Mouse (Mus musculus) ZHBTc4 (cell line): ENCODE data around the gene Schip1.
A peak's percentile ranks its signal among the peaks of the same experiment; 100 is the strongest.

Experiments used
- DNase-seq: peaks from one replicate; pipeline ENCODE4 v3.0.0-alpha.2; 2011; ENCODE audit warnings: low read depth, low spot score

Schip1 gene

GRCm38 (mm10) chr3:68583771-68584511 is 519.3 kb downstream of the Schip1 start:
- no peak for DNase-seq

DNA sequence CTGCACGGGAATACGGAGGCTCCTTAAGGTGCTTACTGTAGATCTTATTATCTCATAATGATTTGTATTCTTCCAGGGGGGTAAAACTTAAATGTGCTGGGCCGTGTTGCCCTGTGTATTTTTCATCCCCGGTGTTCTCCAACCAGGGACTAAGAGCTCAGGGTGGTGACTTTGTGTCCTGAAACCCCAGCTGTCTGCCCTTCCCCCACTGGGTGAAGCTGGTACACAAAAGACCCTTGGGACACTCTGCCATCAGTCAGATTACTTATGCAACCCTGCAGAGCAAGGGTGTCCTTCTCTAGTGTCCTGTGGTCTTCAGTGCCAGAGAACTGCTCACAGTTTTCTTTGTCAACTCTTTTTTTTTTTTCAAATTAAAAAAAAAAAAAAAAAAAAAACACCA is 520.6 kb downstream of the Schip1 start:
- no peak for DNase-seq

DNA sequence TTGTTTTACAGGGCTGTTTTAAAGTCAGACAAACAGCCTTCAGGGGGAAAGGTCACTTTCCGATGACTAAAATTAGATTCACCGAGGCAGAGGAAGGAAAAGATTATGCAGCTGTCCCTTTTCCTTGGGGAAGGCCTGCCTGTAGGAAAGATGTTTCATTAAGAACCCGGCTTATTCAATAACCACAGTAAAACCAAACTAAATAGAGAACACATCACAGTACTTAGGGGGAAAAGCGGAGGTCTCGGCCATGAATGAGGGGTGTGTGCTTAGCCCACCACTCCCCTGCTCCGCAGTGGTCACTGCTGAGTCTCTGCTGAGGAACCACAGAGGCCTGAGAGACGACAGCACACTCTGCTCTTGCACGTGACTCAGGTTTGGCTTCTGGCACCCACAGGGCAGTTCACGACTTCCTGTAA is 522.1 kb downstream of the Schip1 start:
- no peak for DNase-seq

DNA sequence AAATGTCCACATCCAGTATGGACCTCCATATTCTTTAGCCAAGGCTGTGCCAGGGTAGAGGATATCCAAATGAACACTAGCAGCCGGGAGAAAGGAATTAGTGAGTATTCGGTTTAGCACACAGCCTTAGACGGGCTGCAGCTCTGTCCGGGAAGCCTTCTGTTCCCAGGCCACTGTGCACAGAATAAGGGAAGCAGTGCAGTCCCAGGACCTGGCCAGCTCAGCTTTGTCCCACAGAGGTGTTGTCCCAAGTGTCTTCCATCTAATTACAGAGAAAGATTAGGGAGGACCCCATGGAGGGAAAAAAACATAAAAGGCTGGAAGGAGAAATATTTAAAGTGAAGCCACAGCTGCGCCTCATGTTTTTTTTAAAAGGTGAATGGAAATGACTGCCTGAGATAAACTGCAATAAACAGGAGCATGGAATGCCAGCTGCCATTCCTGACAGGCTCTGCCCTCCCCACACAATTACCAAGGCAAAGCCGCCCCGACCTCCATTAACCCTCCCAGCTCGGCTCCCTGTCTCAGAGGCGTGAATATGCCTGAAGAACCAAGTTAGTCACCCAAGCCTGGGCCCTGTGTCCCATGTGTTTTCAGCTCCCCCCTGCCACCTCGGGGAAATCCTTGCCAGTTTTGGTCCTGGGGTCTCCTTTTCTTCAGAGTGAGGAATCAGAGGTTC is 523.1 kb downstream of the Schip1 start:
- DNase-seq, result no peak

- no peak for DNase-seq
Measured at GRCm38 (mm10) chr3:68589220-68589840, 524.7 kb downstream of the Schip1 start.

DNA sequence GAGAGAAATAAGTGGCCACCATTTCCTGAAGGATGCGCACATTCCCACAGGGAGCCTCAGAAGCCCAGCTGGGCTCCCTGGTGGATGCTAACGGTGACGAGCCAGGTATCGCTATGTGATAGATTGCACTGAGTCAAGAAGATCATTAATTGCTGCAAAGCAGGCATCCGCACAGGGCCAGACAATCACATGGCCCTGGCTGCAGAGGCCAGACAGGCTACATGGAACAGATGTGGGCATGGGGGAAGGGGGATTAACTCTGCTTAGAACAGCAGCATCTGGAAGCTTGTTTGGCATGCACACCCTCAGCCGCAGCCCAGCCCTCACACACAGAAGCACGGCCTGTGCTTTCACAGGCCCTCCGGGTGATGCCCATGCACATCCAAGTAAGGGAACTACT is 525.8 kb downstream of the Schip1 start:
- DNase-seq, result no peak

DNA sequence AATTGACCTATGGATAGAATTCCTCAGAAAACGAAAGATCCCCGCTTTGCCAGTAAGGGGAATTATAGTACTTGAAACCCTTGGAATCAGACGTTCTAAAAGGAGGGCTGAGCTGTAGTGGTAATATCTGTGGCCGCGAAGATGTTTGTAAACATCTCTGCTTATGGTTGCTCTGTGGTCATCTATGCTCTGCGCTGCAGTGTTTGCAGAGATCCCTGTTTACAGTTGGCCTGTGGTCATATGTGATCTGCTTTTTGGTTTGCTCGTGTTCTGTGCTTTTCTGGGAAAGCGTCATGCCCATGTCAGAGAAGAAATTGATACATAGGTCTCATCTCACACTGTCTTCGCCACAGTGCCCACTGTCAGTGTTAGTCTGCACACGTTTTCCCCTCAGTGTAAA is 528.0 kb downstream of the Schip1 start:
- no peak for DNase-seq

- no peak for DNase-seq
Measured at GRCm38 (mm10) chr3:68593073-68593867, 528.7 kb downstream of the Schip1 start.

DNA sequence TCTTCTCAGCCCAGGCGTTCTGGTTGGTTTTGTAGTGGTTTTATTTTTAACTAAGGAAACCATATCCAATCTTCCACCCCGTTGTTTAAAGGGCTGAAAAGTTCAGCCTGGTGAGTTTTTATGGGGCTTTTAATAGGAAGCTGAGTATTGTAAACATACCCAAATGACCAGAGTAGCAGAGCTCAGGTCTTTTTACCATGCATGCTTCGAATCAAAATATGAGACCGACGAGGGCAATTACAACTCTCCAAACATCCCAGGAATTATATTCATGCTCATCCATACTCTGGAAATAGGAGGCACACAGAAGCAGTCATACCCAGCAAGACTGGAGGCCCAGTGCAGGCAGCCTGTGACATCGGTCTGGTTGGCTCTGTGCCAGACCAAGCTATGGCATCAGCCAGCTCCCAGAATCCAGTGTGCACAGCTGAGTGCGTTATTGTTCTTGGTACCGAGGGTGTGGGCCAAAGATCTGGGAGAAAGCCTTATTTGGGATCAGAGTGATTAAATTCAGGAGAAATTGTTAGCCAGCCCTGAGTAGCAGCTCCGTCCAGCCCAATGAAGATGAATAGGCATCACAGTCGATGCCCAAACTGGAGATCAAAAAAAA is 530.8 kb downstream of the Schip1 start:
- no peak for DNase-seq

GRCm38 (mm10) chr3:68596938-68597337 is 532.3 kb downstream of the Schip1 start:
- no peak for DNase-seq

DNA sequence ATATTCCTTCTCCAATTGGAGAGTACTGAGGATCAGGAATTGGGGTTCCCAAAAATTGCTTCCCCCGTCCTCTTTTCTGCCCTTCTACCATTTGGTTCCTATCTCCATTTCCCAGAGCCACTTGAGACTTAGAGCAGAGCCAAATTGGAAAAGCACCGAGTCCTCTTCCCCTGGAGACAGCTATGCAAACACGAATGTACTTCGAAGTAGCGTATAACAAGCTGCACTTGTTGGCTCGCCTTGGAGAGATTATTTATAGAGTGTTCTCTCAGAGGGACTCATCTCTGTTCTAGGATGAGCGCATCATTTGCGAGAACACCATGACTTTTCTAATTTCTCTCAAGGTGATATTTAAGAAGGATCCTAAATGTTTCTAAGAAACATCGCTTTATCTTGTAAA is 538.3 kb downstream of the Schip1 start:
- no peak for DNase-seq

- no peak for DNase-seq
Measured at GRCm38 (mm10) chr3:68604467-68604866, 539.9 kb downstream of the Schip1 start.

DNA sequence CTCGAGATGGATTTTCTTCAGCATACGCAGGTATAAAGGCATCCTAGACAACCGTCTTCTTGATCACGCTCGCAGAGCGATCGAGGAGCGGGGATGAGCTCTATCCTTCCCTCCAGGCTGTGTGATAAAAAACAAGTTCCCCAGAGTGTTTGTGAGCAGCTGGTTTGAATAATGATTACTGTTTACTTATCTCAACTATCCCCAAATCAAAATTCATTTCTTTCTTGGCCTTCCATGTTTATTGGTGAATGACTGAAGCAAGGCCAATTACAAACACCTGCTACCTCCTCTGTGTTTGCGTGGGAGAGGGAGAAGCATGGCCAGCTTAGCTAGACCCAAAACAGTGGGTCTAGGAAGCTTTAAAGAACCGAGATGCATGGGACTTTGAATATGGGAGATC is 540.4 kb downstream of the Schip1 start:
- DNase-seq, result no peak

DNA sequence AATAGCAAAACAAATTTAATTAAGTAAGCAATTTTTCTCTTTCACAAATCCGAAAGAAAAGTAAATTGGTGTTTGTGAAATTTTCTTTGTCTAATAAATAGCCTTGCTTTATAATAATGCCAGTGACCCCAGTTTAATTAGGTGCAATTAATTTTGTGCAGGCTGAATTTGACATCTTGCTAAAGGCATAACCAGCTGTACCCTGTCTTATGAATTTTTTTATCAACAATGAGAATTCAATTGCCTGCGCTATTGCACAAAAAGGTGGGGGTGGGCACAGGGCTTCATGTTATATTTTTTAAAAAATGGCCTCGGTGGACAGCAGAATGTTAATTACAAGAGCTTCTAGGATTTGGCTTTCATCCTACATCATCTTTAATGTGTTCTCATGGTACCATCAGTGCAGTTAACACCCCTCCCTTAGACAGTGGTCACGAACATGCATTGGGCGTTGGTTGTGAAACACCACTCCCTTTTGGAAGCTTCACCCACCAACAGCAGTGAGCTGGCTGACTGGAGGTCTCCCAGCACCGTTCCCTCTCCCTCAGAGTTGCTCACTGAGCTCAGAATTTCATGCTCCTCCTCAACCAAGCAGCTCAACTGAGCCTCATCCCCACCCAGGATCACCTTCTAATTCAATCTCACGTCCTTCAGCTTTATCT is 541.5 kb downstream of the Schip1 start:
- DNase-seq, result no peak

DNA sequence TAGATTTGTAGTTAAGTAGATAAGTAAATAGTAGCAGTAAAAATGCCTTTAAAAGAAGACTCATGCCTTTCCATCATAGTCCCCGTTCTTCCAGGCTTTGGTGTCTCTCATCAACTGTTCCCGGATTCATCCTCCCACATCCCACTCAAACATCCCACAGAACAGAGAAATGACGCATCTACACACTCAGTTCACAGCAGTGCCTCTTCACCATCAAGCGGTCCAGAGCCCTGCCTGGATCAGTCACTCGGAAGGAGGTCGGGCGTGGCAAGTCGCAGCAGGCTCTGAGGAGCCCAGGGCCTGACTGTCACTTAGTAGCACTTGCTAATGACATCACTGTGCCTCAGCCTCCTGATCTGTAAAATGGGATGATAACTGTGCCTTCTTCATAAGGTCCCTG is 542.1 kb downstream of the Schip1 start:
- DNase-seq, result peak; percentile 22

DNA sequence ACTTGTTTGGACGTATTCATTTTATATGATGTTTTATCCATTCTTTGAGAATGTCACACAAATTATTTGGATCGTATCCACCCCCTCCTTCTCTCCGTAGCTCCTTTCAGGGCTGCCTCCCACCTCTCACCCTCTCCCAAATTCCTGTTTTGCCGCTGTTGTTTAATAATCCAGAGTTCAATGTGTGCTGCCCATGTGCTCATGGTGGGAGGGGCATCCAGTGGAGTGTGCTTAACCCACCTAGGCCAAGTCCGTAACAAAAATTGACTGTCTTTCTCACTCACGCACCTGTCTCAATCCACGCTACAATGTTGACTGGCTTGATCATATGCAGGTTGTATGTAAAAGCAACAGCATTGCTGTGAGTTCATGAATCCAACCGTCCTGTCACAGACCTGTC is 542.7 kb downstream of the Schip1 start:
- no peak for DNase-seq

DNA sequence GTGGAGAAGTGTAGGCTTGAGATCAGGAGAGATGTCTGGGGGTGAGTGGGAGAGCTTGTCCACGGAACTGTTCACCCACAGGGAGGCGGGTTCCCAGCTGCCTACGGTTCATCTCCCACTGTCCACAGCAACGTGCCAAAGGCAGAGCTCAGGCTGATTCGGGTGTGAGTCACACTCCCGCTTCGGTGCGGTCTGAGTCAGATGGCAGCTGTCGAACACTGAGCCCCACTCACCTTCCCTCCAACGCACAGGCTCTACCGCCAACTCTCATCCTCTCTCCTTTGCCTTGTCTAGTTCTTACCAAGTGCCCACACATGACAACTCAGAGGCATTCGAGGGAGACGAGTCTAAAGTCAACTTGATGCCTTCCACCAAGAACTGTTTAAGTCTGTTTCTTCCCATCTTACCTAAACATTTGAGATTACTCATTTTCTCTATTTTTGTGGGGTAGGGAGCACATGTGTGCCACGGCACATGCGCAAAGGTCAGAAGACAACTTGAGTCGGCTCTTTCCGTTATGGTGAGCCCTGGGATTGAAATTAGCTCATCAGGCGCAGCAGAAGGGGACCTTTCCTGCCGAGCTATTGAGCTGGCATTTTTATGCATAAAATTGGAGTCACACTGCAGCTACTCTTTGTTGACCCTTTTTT is 544.4 kb downstream of the Schip1 start:
- no peak for DNase-seq

DNA sequence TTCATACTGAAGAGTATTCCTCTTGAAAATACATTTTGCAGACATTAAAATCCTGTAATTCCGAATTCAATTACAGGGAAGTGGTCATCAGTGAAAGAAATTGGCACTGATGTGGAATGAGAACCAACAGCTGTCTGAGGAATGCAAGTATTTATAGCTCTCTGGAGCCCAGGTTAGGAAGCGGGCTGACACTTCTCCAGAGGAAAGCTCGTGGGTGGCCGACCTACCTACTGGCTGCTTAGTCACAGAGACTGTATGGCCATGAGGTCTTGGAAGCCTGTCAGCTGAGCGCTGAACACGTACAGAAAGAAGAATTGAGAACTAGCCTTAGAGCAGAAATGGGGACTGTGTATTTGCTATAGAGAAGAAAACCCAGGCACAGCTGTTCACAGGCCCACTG is 545.4 kb downstream of the Schip1 start:
- no peak for DNase-seq

GRCm38 (mm10) chr3:68610598-68611261 is 546.1 kb downstream of the Schip1 start:
- DNase-seq, result no peak
